Mouse (Mus musculus) CH12.LX (cell line): ENCODE results near the gene 5730522E02Rik. TPM values are rescaled to one million over a fixed set of nuclear protein-coding genes. Genes with fewer than 3 reads are reported as not detected.

Source experiments
- DNase-seq: peaks from one replicate; pipeline ENCODE4 v3.0.0-alpha.2; 2013; ENCODE audit errors: extremely low read depth
- H3K27ac ChIP-seq: 2 replicates; pipeline ENCODE4 v1.5.1; 2012; ENCODE audit warnings: low read depth, mild to moderate bottlenecking, control low read depth, moderate library complexity; ENCODE audit not compliant: insufficient read depth
- H3K27me3 ChIP-seq: replicated peaks from 2 replicates; pipeline ENCODE3; 2012; ENCODE audit warnings: inconsistent platforms
- H3K36me3 ChIP-seq, 2 experiments: replicated peaks in 1 of 2; 2 replicates each; pipeline versions ENCODE3 to v1.6.1; 2012; ENCODE audit warnings: inconsistent platforms in 1 of 2, low read length in 1 of 2, mild to moderate bottlenecking in 1 of 2, mixed read lengths in 1 of 2, moderate library complexity in 1 of 2; ENCODE audit not compliant: control insufficient read depth in 1 of 2, insufficient read depth in 1 of 2
- H3K4me1 ChIP-seq, 2 experiments: 2 replicates each; pipeline ENCODE4 v1.6.1; 2012; ENCODE audit warnings: inconsistent platforms in 1 of 2, moderate library complexity in 1 of 2; ENCODE audit not compliant: insufficient read depth in 2 of 2, control insufficient read depth in 1 of 2
- H3K4me2 ChIP-seq: 2 replicates; pipeline ENCODE4 v1.6.1; 2012; ENCODE audit warnings: low read depth, mild to moderate bottlenecking, control low read depth; ENCODE audit not compliant: poor library complexity, insufficient read depth, severe bottlenecking
- H3K4me3 ChIP-seq, 3 experiments: fragments of 150-350 bp in 1 of 3; sonication (generic) in 1 of 3; replicated peaks in 1 of 3; 2 replicates each; pipeline versions ENCODE3 to v1.5.1; 2011 to 2012; ENCODE audit warnings: low read depth in 2 of 3, low read length in 2 of 3, mild to moderate bottlenecking in 2 of 3, moderate library complexity in 2 of 3, control low read depth in 1 of 3, improper control_type of control experiment in 1 of 3, inconsistent platforms in 1 of 3, mixed read lengths in 1 of 3; ENCODE audit not compliant: poor library complexity in 1 of 3
- H3K79me2 ChIP-seq: replicated peaks from 2 replicates; pipeline ENCODE4 v1.6.1; 2012; ENCODE audit warnings: mild to moderate bottlenecking, moderate library complexity; ENCODE audit not compliant: control insufficient read depth, poor library complexity, insufficient read depth, severe bottlenecking; ENCODE audit errors: extremely low read depth
- H3K9ac ChIP-seq: 2 replicates; pipeline ENCODE4 v1.6.1; 2012; ENCODE audit warnings: low read depth, mild to moderate bottlenecking, control low read depth, moderate library complexity; ENCODE audit not compliant: insufficient read depth
- H3K9me3 ChIP-seq: replicated peaks from 2 replicates; pipeline ENCODE3; 2012; ENCODE audit warnings: low read length, inconsistent platforms, mixed read lengths
- BHLHE40 ChIP-seq: IDR thresholded peaks from 2 replicates; pipeline ENCODE4 v1.6.1; 2011; ENCODE audit warnings: mild to moderate bottlenecking, low read depth, low read length, improper control_type of control experiment
- CHD1 ChIP-seq: IDR thresholded peaks from 2 replicates; pipeline ENCODE4 v1.6.1; 2012; ENCODE audit warnings: low read depth, low read length, improper control_type of control experiment, inconsistent platforms
- CHD2 ChIP-seq: IDR thresholded peaks from 2 replicates; pipeline ENCODE4 v1.6.1; 2011; ENCODE audit warnings: low read length, improper control_type of control experiment
- CTCF ChIP-seq, 2 experiments: IDR thresholded peaks in 1 of 2; conservative IDR thresholded peaks in 1 of 2; 2 replicates each; pipeline ENCODE4 v1.5.1; 2011 to 2012; ENCODE audit warnings: low read depth in 2 of 2, low read length in 2 of 2, improper control_type of control experiment in 1 of 2, inconsistent platforms in 1 of 2, mild to moderate bottlenecking in 1 of 2, moderate library complexity in 1 of 2
- E2F4 ChIP-seq: IDR thresholded peaks from 2 replicates; pipeline ENCODE4 v1.6.1; 2011; ENCODE audit warnings: low read depth, low read length, improper control_type of control experiment; ENCODE audit not compliant: insufficient replicate concordance
- EP300 ChIP-seq: IDR thresholded peaks from 2 replicates; pipeline ENCODE4 v1.6.1; 2011; ENCODE audit warnings: low read length, improper control_type of control experiment
- ETS1 ChIP-seq: conservative IDR thresholded peaks from 2 replicates; pipeline ENCODE4 v1.6.1; 2012; ENCODE audit warnings: low read depth, mild to moderate bottlenecking, inconsistent platforms, low read length, improper control_type of control experiment, moderate library complexity
- GABPA ChIP-seq: IDR thresholded peaks from 2 replicates; pipeline ENCODE4 v1.6.1; 2012; ENCODE audit warnings: low read depth, low read length, improper control_type of control experiment, inconsistent platforms; ENCODE audit not compliant: insufficient replicate concordance
- HCFC1 ChIP-seq: IDR thresholded peaks from 2 replicates; pipeline ENCODE4 v1.6.1; 2012; ENCODE audit warnings: low read depth, mild to moderate bottlenecking, inconsistent platforms, low read length, improper control_type of control experiment
- IRF4 ChIP-seq: IDR thresholded peaks from 2 replicates; pipeline ENCODE4 v1.6.1; 2014; ENCODE audit warnings: low read depth, mild to moderate bottlenecking, inconsistent platforms, low read length, improper control_type of control experiment
- JUN ChIP-seq: IDR thresholded peaks from 2 replicates; pipeline ENCODE4 v1.6.1; 2011; ENCODE audit warnings: low read depth, mild to moderate bottlenecking, low read length, improper control_type of control experiment, moderate library complexity; ENCODE audit not compliant: insufficient read depth
- JUND ChIP-seq: conservative IDR thresholded peaks from 2 replicates; pipeline ENCODE4 v1.6.1; 2011; ENCODE audit warnings: low read depth, low read length, improper control_type of control experiment
- MAFK ChIP-seq: IDR thresholded peaks from 2 replicates; pipeline ENCODE4 v1.6.1; 2011; ENCODE audit warnings: low read length, improper control_type of control experiment; ENCODE audit not compliant: insufficient replicate concordance
- MAX ChIP-seq: IDR thresholded peaks from 2 replicates; pipeline ENCODE4 v1.6.1; 2011; ENCODE audit warnings: low read length, improper control_type of control experiment
- MEF2A ChIP-seq: IDR thresholded peaks from 2 replicates; pipeline ENCODE4 v1.6.1; 2014; ENCODE audit warnings: low read depth, mild to moderate bottlenecking, inconsistent platforms, low read length, improper control_type of control experiment, borderline replicate concordance
- MYC ChIP-seq: IDR thresholded peaks from 2 replicates; pipeline ENCODE4 v1.6.1; 2011; ENCODE audit warnings: low read depth, mild to moderate bottlenecking, improper control_type of control experiment, low read length
- POLR2AphosphoS2 ChIP-seq: IDR thresholded peaks from 2 replicates; pipeline ENCODE4 v1.6.1; 2011; ENCODE audit warnings: low read depth, low read length, improper control_type of control experiment
- RAD21 ChIP-seq: IDR thresholded peaks from 2 replicates; pipeline ENCODE4 v1.6.1; 2011; ENCODE audit warnings: low read depth, mild to moderate bottlenecking, low read length, improper control_type of control experiment, moderate library complexity
- RCOR1 ChIP-seq: conservative IDR thresholded peaks from 2 replicates; pipeline ENCODE4 v1.6.1; 2012; ENCODE audit warnings: low read depth, mild to moderate bottlenecking, inconsistent platforms, low read length, improper control_type of control experiment
- SIN3A ChIP-seq: IDR thresholded peaks from 2 replicates; pipeline ENCODE4 v1.6.1; 2012; ENCODE audit warnings: low read length, improper control_type of control experiment, inconsistent platforms
- SMC3 ChIP-seq: IDR thresholded peaks from 2 replicates; pipeline ENCODE4 v1.6.1; 2011; ENCODE audit warnings: low read depth, low read length, improper control_type of control experiment
- UBTF ChIP-seq: IDR thresholded peaks from 2 replicates; pipeline ENCODE4 v1.6.1; 2012; ENCODE audit warnings: low read depth, mild to moderate bottlenecking, inconsistent platforms, low read length, improper control_type of control experiment, moderate library complexity
- USF1 ChIP-seq: IDR thresholded peaks from 2 replicates; pipeline ENCODE4 v1.6.1; 2014; ENCODE audit warnings: low read depth, mild to moderate bottlenecking, inconsistent platforms, low read length, improper control_type of control experiment
- ZC3H11A ChIP-seq: IDR thresholded peaks from 2 replicates; pipeline ENCODE4 v1.6.1; 2012; ENCODE audit warnings: low read depth, mild to moderate bottlenecking, inconsistent platforms, low read length, improper control_type of control experiment
- ZMIZ1 ChIP-seq: IDR thresholded peaks from 2 replicates; pipeline ENCODE4 v1.6.1; 2012; ENCODE audit warnings: low read depth, mild to moderate bottlenecking, inconsistent platforms, low read length, improper control_type of control experiment
- dilution Hi-C: fragments of 300-500 bp; cut with MboI; formaldehyde crosslinking; loops from 2 replicates; pipeline ENCODE4 v1.14.3; 2020; ENCODE audit warnings: low sequenced_read_pairs; ENCODE audit not compliant: extremely low pct_unique_long_range_greater_than_20kb, extremely low pct_ligation_motif_present
- in situ Hi-C: fragments of 300-500 bp; cut with MboI; formaldehyde crosslinking; loops from 3 replicates; pipeline ENCODE4 v1.14.3; 2019; ENCODE audit warnings: low sequenced_read_pairs, low pct_ligation_motif_present, low pct_unique_long_range_greater_than_20kb, mixed read lengths
- polyA plus RNA-seq: library from polyadenylated mRNA; unstranded; fragments of >175 nt; gene quantifications from 2 replicates; pipeline ENCODE4 v1.2.1, GENCODE M21; 2012; ENCODE audit warnings: low read depth; ENCODE audit not compliant: insufficient read length
- total RNA-seq, 2 experiments: library from RNA; depleted of rRNA; stranded (reverse); fragments of 300-350 nt in 1 of 2; fragments of >200 nt in 1 of 2; gene quantifications; 2 replicates each; pipeline ENCODE4 v1.2.3; 2012 to 2014

5730522E02Rik gene
- total and polyA plus RNA-seq, 3 experiments, result not detected

- peak; percentile 67 for DNase-seq
- Histone ChIP-seq H3K4me2 (no peak overlapping the region), H3K27me3 (no peaks in the 10 kb centered on the region), H3K4me3 (no peak overlapping the region), H3K36me3 (no peaks in the 10 kb centered on the region), H3K9ac (no peak overlapping the region), H3K79me2 (no peaks in the 10 kb centered on the region), H3K4me1 (peaks cover 0 to 5% of the 10 kb centered on the region in 2 experiments; a peak in 1 of 4 replicates), H3K9me3 (no peaks in the 10 kb centered on the region), H3K27ac (no peak overlapping the region)
- dilution Hi-C loops, result no loop called here
- no peak for TF ChIP-seq EP300
- peak; percentile 55 to 77; a peak in 3 of 4 replicates for TF ChIP-seq CTCF (conservative IDR thresholded peaks at IDR 0.05 in 1 of 2, IDR thresholded peaks at IDR 0.05 in 1 of 2; ENCODE audit: low read depth in 2 of 2, low read length in 2 of 2)
- TF ChIP-seq MEF2A, result no peak
- 0 out of 2 replicates have a peak, but pooled peaks have one; percentile 48 for TF ChIP-seq BHLHE40
- TF ChIP-seq UBTF, result no peak
- TF ChIP-seq RAD21, result peak; percentile 82
- no peak for TF ChIP-seq MYC
- TF ChIP-seq USF1, result no peak
- no peak for TF ChIP-seq CHD2
- no peak for TF ChIP-seq RCOR1
- no peak for TF ChIP-seq SIN3A
- no peak for TF ChIP-seq JUN
- TF ChIP-seq JUND, result no peak
- TF ChIP-seq E2F4, result no peak
- TF ChIP-seq ETS1, result no peak
- no peak for TF ChIP-seq IRF4
- TF ChIP-seq ZC3H11A, result no peak
- TF ChIP-seq ZMIZ1, result no peak
- no peak for TF ChIP-seq MAFK
- no peak for TF ChIP-seq CHD1
- peak; percentile 68 for TF ChIP-seq SMC3
- in situ Hi-C loops, result no loop called here
Measured at GRCm38 (mm10) chr11:26073638-26074294, 136.8 kb downstream of the 5730522E02Rik start.

DNA sequence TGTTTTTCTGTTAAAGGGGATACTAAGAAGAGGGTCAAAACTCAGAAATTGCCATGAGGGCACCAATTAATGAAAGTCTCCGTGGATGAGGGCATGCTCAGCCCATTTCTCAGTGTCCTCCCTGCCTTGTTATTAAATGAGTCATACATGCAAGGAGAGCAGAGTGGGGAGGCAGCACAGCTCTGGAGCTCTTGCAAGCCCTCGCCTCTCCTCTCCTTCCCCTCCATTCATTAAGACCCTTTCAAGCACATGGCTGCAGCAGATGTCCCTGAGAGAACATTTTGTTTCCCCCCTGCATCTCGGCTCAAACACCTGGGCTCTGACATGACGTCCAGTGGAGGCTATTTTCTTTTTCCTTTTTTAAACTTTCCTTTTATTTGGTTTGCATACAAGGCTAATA lies 138.5 kb downstream of the 5730522E02Rik start:
- Histone ChIP-seq H3K79me2 (no peaks in the 10 kb centered on the region), H3K4me3 (no peak overlapping the region), H3K4me2 (no peak overlapping the region), H3K9ac (no peak overlapping the region), H3K27ac (no peak overlapping the region), H3K9me3 (no peaks in the 10 kb centered on the region), H3K4me1 (peaks cover 0 to 5% of the 10 kb centered on the region in 2 experiments; a peak in 1 of 4 replicates), H3K36me3 (no peaks in the 10 kb centered on the region), H3K27me3 (no peaks in the 10 kb centered on the region)
- in situ Hi-C loops, result no loop called here
- TF ChIP-seq MAX (no peak), GABPA (no peak), POLR2AphosphoS2 (no peak), SIN3A (no peak), E2F4 (no peak), HCFC1 (no peak), JUND (no peak), USF1 (no peak), ZMIZ1 (no peak)
- dilution Hi-C loops, result no loop called here
- DNase-seq, result no peak
